Mouse (Mus musculus) hindbrain, embryonic 12.5 days (tissue): ENCODE measurements around the gene Foxo6. TPM values are rescaled to one million over a fixed set of nuclear protein-coding genes. Genes with fewer than 3 reads are reported as not detected.

Source experiments
- ATAC-seq: fragments of 200-750 bp; cut with Nextera tagmentation; 2 replicates; pipeline ENCODE4 v1.8.0; 2017; ENCODE audit warnings: moderate TSS enrichment; ENCODE audit not compliant: low FRiP score
- H3K27ac ChIP-seq: fragments of 300-500 bp; sonication (generic); 2 replicates; pipeline ENCODE4 v1.5.1; 2016; ENCODE audit warnings: mild to moderate bottlenecking
- H3K27me3 ChIP-seq: fragments of 300-500 bp; sonication (generic); 2 replicates; pipeline ENCODE4 v1.6.1; 2016; ENCODE audit warnings: mild to moderate bottlenecking
- H3K36me3 ChIP-seq: fragments of 300-500 bp; sonication (generic); 2 replicates; pipeline ENCODE4 v1.6.1; 2016; ENCODE audit warnings: mild to moderate bottlenecking
- H3K4me1 ChIP-seq: fragments of 300-500 bp; sonication (generic); 2 replicates; pipeline ENCODE4 v1.6.1; 2016
- H3K4me2 ChIP-seq: fragments of 300-500 bp; sonication (generic); replicated peaks from 2 replicates; pipeline ENCODE4 v1.6.1; 2016; ENCODE audit warnings: mild to moderate bottlenecking
- H3K4me3 ChIP-seq: fragments of 300-500 bp; sonication (generic); 2 replicates; pipeline ENCODE4 v1.5.1; 2016; ENCODE audit warnings: mild to moderate bottlenecking
- H3K9ac ChIP-seq: fragments of 300-500 bp; sonication (generic); 2 replicates; pipeline ENCODE4 v1.6.1; 2016; ENCODE audit warnings: mild to moderate bottlenecking, moderate library complexity
- H3K9me3 ChIP-seq: fragments of 300-500 bp; sonication (generic); replicated peaks from 2 replicates; pipeline ENCODE4 v1.6.1; 2016; ENCODE audit warnings: mild to moderate bottlenecking
- WGBS: fragments of 180-500 bp; shearing (Covaris S2); methylation state at CpG from one replicate; pipeline ENCODE4 v1.1.7; 2016; 5-methylcytosine and 5-hydroxymethylcytosine counted together
- polyA plus RNA-seq: library from polyadenylated mRNA; unstranded; fragments of >200 nt; fragmentation: Nextera tagmentation; extraction: Ambion mirVana; gene quantifications from 2 replicates; pipeline ENCODE4 v1.2.1, GENCODE M21; 2016

Foxo6 gene
- polyA plus RNA-seq, 1 experiment from 2014 or later, result 0.90 TPM

DNA sequence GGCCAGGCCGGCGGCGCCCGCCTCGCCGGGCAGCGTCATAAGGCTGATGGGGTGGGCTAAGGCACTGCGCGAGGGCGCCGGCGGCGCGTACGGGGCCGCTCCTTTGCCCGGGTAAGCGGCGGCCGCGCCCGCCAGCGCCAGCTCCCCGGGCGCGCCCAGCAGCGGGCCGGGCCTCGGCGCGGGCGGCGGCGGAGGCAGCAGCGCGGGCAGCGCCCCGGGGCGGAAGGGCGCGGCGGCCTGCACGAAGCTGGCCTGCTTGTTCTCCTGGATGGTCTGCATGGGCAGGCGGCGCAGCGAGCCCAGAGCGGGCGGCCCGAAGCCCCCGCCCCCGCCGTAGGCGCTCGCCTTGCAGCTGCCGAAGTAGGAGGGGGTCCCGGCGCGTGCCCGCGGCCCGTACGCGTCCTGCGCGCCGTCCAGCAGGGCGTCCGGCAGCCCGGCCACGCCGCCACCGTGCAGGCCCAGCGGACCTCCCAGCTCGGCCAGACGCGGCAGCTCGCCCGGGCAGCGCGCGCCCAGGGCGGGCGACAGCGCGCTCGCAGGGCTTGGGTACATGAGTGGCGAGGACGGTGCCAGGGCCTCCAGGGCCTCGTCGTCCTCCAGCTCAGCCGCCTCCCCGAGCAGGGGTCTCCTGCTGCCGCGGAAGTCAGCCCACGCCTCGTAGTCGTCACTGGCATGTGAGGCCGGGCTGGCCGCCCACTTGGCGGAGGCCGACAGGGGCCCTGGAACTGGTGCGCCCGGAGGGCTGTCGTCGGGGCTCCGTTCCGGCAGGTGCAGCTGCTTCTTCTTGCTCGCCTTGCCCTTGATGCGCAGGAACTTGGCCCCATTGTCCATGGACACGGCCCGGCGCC, 18.7 kb downstream of the Foxo6 start:
- peaks cover 88% of the 10 kb centered on the region for H3K27me3 ChIP-seq
- peak overlapping the region; percentile 30; the same call in 1 of the 2 replicates for H3K27ac ChIP-seq
- no peaks in the 10 kb centered on the region for H3K36me3 ChIP-seq
- H3K4me2 ChIP-seq, result peak overlapping the region; percentile 62
- peak; percentile 9; the same call in 1 of the 2 replicates for ATAC-seq
- peak overlapping the region; percentile 59 for H3K9ac ChIP-seq
- H3K4me3 ChIP-seq, result peak overlapping the region; percentile 39
- 2% methylated on average over 48 of the region's 112 CpGs for WGBS
- no peaks in the 10 kb centered on the region for H3K9me3 ChIP-seq
- peaks cover 53% of the 10 kb centered on the region for H3K4me1 ChIP-seq

DNA sequence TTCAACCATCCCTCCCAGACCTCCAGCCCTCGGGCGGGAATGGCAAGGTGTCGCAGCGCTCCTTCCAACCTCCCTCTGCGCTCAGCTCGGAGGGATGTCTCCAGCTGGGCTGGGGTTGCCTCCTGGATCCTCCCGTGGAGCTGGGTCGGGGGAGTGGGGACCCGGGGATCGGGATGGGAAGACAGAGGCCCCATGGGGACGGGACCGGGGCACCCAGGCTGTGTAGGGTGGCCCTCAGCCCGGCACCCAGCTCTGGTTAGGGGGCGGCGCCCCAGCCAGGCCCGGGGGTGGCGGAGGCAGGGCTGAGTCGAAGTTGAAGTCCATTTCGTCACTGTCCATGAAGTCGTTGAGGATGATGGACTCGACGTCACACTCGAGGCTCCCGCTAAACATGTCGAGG, 19.5 kb downstream of the Foxo6 start:
- Histone ChIP-seq H3K36me3 (no peaks in the 10 kb centered on the region), H3K4me3 (peak overlapping the region; percentile 39), H3K27ac (no peak overlapping the region), H3K4me1 (peaks cover 58% of the 10 kb centered on the region), H3K27me3 (peaks cover 86% of the 10 kb centered on the region), H3K4me2 (peak overlapping the region; percentile 62), H3K9me3 (no peaks in the 10 kb centered on the region), H3K9ac (peak overlapping the region; percentile 59)
- no peak for ATAC-seq
- WGBS, result 5% methylated on average over 25 of the region's 25 CpGs

DNA sequence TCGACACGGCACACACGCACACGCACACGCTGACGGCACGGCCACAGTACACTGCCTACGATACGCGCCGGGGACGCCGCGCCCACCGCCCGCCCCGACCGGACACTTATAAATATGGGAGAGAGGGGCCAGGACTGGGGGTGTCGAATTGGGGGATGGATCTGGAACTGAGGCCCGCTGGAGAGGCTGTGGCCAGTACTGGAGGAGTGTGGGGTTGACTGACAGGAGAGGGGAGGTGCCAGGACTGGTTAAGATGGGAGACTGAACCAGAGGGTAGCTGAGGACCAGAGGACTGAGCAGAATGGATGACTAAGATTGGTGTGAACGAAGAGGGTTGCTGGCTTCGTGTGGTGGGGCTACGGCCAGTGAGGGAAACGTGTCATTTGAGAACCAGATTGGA, 20.0 kb downstream of the Foxo6 start:
- 19% methylated on average over 24 of the region's 24 CpGs for WGBS
- Histone ChIP-seq H3K4me1 (peaks cover 58% of the 10 kb centered on the region), H3K9ac (0 out of 2 replicates have a peak overlapping the region, but pooled peaks have one; percentile 3), H3K4me3 (0 out of 2 replicates have a peak overlapping the region, but pooled peaks have one; percentile 10), H3K9me3 (no peaks in the 10 kb centered on the region), H3K36me3 (no peaks in the 10 kb centered on the region), H3K4me2 (0 out of 2 replicates have a peak overlapping the region, but pooled peaks have one; percentile 7), H3K27me3 (peaks cover 82% of the 10 kb centered on the region), H3K27ac (no peak overlapping the region)
- no peak for ATAC-seq

DNA sequence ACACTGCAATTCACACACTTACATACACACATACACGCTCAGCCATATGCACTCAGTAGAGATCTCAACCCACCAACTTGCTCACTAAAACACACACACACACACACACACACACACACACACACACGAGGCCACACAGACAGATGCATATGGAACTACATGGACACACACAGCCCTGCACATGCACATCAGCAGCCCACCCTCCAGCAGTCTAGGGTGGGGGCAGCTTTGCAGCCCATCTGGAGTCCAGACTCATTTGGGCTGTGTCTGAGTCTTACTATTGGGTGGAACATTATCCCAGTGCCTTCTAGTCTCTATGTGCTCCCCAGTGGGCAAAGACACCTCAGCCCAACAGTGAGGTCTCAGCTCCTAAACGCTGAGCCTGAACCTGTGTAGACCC, 23.0 kb downstream of the Foxo6 start:
- H3K36me3 ChIP-seq, result no peaks in the 10 kb centered on the region
- peaks cover 59% of the 10 kb centered on the region for H3K4me1 ChIP-seq
- H3K4me3 ChIP-seq, result no peak overlapping the region
- H3K4me2 ChIP-seq, result no peak overlapping the region
- H3K27ac ChIP-seq, result peak overlapping the region; percentile 46; the same call in 1 of the 2 replicates
- H3K9ac ChIP-seq, result no peak overlapping the region
- H3K27me3 ChIP-seq, result peaks cover 71% of the 10 kb centered on the region
- no peak for ATAC-seq
- no peaks in the 10 kb centered on the region for H3K9me3 ChIP-seq
- WGBS, result 53% methylated on average over 3 of the region's 3 CpGs

- H3K36me3 ChIP-seq, result no peaks in the 10 kb centered on the region
- H3K9ac ChIP-seq, result no peak overlapping the region
- no peak; the same call in 1 of the 2 replicates for ATAC-seq
- H3K27me3 ChIP-seq, result peaks cover 67% of the 10 kb centered on the region
- peak overlapping the region; percentile 26 for H3K27ac ChIP-seq
- H3K4me3 ChIP-seq, result no peak overlapping the region
- H3K4me1 ChIP-seq, result peaks cover 48% of the 10 kb centered on the region
- WGBS, result 34% methylated on average over 2 of the region's 2 CpGs
- H3K9me3 ChIP-seq, result no peaks in the 10 kb centered on the region
- no peak overlapping the region for H3K4me2 ChIP-seq
Measured at GRCm38 (mm10) chr4:120262726-120263125, 24.4 kb downstream of the Foxo6 start.

GRCm38 (mm10) chr4:120262206-120262605, 24.9 kb downstream of the Foxo6 start:
- H3K27me3 ChIP-seq, result peaks cover 67% of the 10 kb centered on the region
- WGBS, result 23% methylated on average over 10 of the region's 10 CpGs
- H3K36me3 ChIP-seq, result no peaks in the 10 kb centered on the region
- no peaks in the 10 kb centered on the region for H3K9me3 ChIP-seq
- H3K27ac ChIP-seq, result peak overlapping the region; percentile 26; the same call in 1 of the 2 replicates
- H3K4me3 ChIP-seq, result no peak overlapping the region
- no peak for ATAC-seq
- H3K4me2 ChIP-seq, result no peak overlapping the region
- H3K9ac ChIP-seq, result no peak overlapping the region
- peaks cover 43% of the 10 kb centered on the region for H3K4me1 ChIP-seq

DNA sequence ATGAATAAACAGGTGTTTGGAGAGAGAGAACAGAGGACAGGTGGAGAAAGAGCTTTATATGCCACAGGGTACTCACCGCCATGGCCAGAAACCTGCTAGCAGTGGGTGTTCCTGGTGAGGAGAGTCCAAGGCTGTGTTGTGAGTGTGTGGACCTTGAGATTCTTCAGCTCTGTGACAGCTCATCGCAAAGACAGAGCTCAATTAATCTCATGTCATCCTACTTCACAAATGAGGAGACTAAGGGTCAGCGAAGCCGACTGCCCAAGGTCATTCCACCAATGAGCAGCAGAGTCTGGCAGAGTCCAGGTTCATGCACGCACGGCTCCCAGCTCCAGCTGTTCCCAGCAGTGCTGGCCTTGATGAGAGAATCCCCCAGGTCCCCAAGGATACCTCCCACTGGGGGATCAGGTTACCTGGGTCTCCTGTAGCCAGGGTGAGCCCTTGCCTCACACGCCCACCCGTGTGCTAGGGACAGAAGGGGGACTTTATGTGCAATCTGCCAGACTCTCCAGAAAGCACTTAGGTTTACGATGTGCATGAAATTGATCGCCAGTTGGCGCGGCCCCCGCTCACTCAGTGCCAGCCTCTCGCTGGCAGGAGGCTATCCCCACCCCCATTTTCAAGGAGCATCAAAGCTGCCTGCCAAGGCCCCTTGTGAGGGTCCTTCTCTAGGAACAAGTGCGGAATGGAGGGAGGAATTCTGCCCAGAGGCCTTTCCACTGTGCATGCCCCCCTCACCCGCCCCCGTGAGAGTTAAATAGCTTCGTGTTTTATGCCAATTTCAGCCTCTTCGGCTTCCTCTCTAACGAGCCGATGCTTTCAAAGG, 27.6 kb downstream of the Foxo6 start:
- H3K4me2 ChIP-seq, result 0 out of 2 replicates have a peak overlapping the region, but pooled peaks have one; percentile 4
- 39% methylated on average over 21 of the region's 21 CpGs for WGBS
- peak overlapping the region; percentile 44; the same call in 1 of the 2 replicates for H3K27ac ChIP-seq
- peaks cover 61% of the 10 kb centered on the region for H3K4me1 ChIP-seq
- H3K9me3 ChIP-seq, result no peaks in the 10 kb centered on the region
- H3K27me3 ChIP-seq, result peaks cover 43% of the 10 kb centered on the region
- H3K9ac ChIP-seq, result no peak overlapping the region
- no peak overlapping the region for H3K4me3 ChIP-seq
- ATAC-seq, result no peak
- H3K36me3 ChIP-seq, result no peaks in the 10 kb centered on the region

- H3K9me3 ChIP-seq, result no peaks in the 10 kb centered on the region
- peaks cover 61% of the 10 kb centered on the region for H3K4me1 ChIP-seq
- no peak overlapping the region for H3K4me3 ChIP-seq
- 0 out of 2 replicates have a peak, but pooled peaks cover under 1% of the 10 kb centered on the region for H3K27me3 ChIP-seq
- H3K9ac ChIP-seq, result no peak overlapping the region
- no peaks in the 10 kb centered on the region for H3K36me3 ChIP-seq
- peak overlapping the region; percentile 17; the same call in 1 of the 2 replicates for H3K4me2 ChIP-seq
- WGBS, result 4% methylated on average over 8 of the region's 8 CpGs
- ATAC-seq, result peak; percentile 33
- H3K27ac ChIP-seq, result peak overlapping the region; percentile 79
Measured at GRCm38 (mm10) chr4:120248800-120249261, 38.3 kb downstream of the Foxo6 start.

DNA sequence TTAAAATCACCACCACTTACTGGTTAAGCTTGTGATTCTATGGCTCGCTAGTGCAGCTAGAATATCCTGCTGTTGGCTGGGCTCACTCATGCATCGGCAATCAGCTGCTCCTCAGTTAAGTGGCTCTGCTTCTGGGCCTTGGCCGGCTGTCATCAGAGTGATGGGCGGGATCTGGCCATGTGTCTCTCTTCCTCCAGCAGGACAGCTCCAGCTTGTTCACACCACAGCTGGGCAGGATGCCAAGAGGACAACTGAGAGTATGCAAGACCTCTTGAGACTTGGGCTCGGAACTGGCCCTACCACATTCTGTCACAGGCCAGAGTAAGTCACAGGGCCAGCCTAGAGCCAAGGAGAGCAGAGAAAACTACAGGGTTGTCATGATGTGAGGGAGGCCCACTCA, 39.7 kb downstream of the Foxo6 start:
- no peak for ATAC-seq
- Histone ChIP-seq H3K36me3 (no peaks in the 10 kb centered on the region), H3K4me2 (no peak overlapping the region), H3K4me1 (peaks cover 61% of the 10 kb centered on the region), H3K27me3 (no peaks in the 10 kb centered on the region), H3K9me3 (no peaks in the 10 kb centered on the region), H3K9ac (no peak overlapping the region), H3K27ac (peak overlapping the region; percentile 68), H3K4me3 (no peak overlapping the region)
- 34% methylated on average over 5 of the region's 5 CpGs for WGBS

GRCm38 (mm10) chr4:120246086-120246485, 41.1 kb downstream of the Foxo6 start:
- Histone ChIP-seq H3K27me3 (0 out of 2 replicates have a peak, but pooled peaks cover under 1% of the 10 kb centered on the region), H3K9me3 (no peaks in the 10 kb centered on the region), H3K4me3 (no peak overlapping the region), H3K4me1 (peaks cover 63% of the 10 kb centered on the region), H3K36me3 (no peaks in the 10 kb centered on the region), H3K27ac (no peak overlapping the region), H3K9ac (no peak overlapping the region), H3K4me2 (no peak overlapping the region)
- WGBS, result 88% methylated on average over 6 of the region's 6 CpGs
- ATAC-seq, result no peak

GRCm38 (mm10) chr4:120242783-120243262, 44.3 kb downstream of the Foxo6 start:
- H3K9me3 ChIP-seq, result no peaks in the 10 kb centered on the region
- ATAC-seq, result peak; percentile 90
- H3K4me3 ChIP-seq, result 0 out of 2 replicates have a peak overlapping the region, but pooled peaks have one; percentile 6
- WGBS, result 3% methylated on average over 9 of the region's 10 CpGs
- no peaks in the 10 kb centered on the region for H3K36me3 ChIP-seq
- peaks cover 52% of the 10 kb centered on the region for H3K4me1 ChIP-seq
- peak overlapping the region; percentile 35; the same call in 1 of the 2 replicates for H3K9ac ChIP-seq
- peak overlapping the region; percentile 44 for H3K4me2 ChIP-seq
- H3K27me3 ChIP-seq, result peaks cover 15% of the 10 kb centered on the region
- peak overlapping the region; percentile 60 for H3K27ac ChIP-seq
